Mouse (Mus musculus) layer of hippocampus, adult 11-12 months (tissue): ENCODE data around the gene Lrit2.
A peak's percentile ranks its signal among the peaks of the same experiment; 100 is the strongest.

Experiments used
- DNase-seq: peaks from one replicate; pipeline ENCODE4 v3.0.0; 2022; ENCODE audit warnings: low spot score

Lrit2 gene

DNA sequence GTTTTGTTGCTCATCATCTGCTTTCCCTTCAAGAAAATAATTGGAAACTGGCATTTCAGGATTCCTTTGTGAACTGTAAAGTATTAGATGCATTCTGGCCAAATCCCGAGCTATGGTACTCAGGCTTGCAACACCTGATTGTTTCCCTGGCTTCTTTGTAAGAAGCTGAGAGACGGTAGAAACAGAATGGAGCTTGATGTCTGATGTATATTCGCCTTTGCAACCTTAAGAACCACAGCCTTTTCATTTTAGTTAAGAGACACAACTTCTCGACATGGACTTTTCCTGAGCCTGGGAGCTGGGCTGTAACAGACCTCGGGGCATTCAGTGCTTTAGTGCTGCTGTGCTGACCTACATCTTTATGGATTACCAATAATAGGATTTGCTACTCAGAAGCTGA lies at the start of gene Lrit2:
Gene Lrit2 (plus strand): TSS at position 301 of the 400 bp plus-strand sequence.
- DNase-seq, result no peak

DNA sequence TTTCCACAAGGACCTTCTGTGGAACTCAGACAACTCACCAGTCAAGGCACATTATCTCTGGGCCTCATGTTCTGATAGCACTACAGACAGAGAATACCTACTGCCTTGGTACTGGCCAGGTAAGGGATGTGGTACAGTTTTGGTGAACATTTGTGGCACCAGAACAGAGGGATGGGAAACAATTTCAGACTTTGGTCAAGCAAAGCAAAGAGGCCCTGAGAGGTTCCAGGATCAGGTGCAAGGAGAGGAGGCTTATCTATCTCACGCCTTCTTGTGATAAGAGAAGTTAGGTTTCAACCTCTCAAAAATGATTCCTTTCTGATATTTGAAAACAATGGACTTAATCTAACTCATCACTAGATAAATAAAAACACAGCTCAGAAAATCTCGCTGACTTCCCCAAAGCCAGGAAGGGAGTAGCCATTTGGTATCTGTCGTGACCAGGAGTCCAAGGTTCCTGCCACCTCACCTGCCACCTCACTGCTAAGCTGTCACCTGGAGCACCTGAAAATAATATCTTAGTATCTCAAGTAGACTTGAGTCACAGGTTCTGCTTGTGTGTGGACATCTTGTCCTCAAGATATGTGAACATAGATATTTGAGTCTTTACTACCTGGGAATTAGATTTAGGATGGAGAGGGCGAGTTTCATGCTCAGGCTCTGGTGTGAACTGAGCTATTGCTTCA lies 40.3 kb upstream of the Lrit2 start:
- DNase-seq, result no peak

DNA sequence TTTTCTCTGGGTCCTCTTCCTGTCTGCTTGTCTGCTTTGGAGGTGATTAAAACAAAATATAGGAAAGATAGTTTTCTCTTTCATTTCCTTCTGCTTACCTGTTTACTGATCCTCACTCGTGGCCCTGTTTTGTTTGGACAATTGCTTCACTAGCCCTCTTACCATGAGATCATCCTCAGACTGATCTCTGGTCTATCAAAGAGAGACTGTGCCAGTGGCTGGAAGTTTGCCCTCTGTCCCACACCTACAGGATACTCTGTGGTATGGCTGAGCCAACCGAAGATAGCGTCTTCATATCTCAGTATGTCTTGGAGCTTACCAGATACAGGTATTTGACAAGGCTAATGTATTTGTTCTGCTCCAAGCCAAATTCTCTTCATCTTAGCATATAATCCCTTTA lies 39.8 kb upstream of the Lrit2 start:
- DNase-seq, result no peak

DNA sequence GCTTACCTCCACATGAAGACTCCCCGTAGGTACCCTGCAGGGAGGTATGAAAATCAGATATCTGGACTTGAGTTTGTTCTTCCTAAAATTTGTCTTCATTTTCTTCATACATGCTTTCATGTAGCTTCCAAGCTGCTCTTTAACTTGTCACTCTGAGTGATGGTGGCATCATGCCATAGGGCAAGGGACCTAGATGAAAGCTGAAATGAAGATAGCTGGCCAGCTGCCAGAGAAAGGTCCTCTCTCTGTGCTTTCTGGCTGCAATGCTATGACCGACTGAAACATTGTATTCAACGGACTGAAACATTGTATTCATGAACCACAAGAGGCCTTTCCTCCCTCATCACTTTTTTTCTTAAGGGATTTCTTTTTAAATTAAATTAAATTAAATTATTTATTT lies 39.2 kb upstream of the Lrit2 start:
- no peak for DNase-seq

DNA sequence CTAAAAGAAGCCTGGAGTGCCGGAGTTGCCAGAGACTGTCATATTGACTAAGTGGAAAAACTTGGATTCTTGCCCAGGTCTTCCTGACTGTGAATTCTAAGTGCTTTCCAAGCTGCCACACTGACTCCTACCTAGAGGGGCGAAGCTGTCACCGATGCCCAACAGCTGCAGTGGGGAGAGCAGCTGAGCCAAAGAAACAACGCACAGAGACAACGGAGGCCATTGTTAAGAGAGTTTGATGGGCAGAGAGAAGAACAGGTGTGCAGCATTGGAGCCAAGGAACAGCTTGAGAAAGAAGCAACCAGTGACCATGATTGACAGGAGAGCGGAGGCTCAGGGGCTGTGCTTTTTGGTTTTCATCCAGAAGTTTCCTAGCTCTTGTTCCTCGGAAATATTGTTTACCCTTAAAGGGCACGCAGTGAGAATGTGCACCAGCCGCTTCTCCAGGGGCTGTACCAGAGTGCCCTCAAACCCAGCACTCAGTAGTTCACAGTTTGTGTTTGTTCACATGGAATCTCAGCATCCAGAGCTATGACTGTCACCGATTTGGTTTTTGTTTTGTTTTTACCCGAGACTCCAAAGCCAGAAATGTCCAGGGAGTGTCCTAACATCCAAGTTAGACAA lies 35.1 kb upstream of the Lrit2 start:
- no peak for DNase-seq

DNA sequence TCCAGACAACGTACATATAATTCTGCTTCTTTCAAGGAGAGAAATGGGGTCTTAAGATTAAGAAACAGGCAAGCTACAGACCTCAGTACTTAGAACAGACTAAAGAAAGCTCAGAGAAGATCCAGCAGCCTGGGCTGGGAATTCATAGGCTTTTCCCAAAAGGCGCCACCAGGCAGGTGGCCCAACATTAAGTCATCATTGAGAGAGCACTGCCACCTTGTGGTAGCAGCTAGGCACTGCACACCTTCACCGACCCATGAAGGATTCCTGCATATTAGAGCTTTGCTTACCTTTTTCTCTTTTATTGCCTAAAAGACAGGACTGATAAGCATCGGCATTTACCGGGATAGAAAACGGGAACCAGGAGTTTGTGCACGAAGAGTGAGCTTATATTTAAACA lies 34.5 kb upstream of the Lrit2 start:
- peak; percentile 82 for DNase-seq

DNA sequence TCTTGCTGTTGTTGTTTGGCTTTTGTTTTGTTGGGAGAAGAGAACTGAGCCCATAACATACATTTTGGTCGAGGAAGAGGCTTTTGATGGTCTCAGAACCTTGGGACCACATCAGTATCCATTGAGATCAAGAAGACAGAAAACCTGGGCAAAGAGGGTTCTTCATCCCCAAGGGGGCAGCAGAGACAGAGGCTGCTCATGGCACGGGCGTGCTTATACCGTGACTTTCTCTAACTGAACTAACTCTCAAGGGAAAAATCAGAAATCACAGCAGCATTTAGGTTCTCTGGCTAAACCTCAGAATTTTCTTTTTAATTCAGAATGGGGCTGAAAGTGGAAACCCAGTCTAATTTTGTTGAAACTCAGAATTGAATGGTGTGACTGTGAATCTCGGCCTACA lies 33.3 kb upstream of the Lrit2 start:
- DNase-seq, result no peak

DNA sequence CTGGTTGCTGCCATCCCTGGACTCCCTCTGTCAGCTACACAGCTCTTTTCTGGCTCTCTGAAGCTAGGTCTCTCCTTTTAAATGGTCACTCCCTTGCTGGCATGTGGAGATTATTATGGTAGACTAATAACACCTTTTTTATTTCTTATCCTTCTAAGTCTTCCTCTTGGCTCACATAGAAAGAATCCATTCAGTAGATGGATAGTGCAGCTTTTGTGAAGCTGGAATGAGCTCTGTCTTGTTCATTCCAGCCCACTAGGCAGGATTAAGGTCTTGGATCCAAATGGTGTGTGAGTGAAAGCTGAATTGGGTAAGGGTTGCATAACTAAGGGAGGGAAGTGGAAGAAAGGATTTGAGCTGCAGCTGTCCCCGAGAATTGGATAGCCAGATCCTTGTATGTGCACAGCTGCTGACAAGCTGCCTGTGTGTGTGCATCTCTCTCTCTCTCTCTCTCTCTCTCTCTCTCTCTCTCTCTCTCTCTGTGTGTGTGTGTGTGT lies 18.8 kb upstream of the Lrit2 start, which contains the start of gene Rgr:
Gene Rgr (minus strand): TSS at position 51 of the 497 bp plus-strand sequence.
- DNase-seq, result no peak

DNA sequence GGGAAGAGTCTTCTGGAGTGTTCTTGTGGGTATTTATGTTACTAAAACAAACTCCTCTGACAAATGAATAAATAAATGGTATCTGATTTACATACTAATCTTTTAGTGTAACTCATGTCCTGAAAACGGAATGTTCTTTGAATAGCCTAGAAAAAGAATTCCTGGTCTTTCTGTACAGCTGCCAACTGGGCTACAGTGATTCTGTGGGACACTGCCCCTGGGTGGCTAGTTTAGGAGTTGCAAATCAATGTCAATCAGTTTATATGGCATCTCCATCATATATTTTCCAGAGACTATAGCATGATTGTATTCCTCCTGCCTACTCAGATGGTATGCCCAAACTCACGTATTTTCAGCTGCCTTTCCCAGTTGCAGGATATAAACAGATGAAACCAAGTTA lies 2.9 kb upstream of the Lrit2 start:
- no peak for DNase-seq

DNA sequence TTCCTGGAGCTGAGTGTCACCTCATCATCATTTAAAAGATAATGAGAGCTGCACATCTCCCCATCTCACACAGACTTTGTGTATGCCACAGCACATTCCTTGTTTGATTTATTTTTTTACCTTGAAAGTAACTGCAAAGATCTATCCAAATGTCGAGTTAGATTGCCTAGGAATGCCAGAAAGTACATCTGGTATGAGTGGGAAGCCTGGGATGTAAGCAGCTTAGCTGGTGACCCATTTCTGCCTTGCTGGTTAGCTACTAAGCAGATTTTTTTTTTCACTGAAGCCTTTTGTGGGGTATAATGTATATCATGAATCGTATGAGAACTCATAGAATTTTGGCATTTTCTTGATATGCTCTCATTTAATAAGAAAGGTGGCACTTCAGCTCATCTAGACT lies 1.1 kb upstream of the Lrit2 start:
- DNase-seq, result peak; percentile 5

DNA sequence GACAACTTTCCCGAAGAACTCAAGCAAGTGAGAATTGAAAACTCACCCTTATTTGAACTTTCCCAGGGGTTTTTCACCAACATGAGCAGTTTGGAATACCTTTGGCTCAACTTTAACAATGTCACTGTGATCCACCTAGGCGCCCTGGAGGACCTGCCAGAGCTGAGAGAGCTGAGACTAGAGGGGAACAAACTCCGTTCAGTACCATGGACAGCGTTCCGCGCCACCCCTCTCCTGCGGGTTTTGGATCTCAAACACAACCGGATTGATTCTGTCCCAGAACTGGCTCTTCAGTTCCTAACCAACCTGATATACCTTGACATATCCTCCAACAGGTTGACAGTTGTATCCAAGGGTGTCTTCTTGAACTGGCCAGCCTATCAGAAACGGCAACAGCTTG lies 787 bp downstream of the Lrit2 start:
- no peak for DNase-seq

DNA sequence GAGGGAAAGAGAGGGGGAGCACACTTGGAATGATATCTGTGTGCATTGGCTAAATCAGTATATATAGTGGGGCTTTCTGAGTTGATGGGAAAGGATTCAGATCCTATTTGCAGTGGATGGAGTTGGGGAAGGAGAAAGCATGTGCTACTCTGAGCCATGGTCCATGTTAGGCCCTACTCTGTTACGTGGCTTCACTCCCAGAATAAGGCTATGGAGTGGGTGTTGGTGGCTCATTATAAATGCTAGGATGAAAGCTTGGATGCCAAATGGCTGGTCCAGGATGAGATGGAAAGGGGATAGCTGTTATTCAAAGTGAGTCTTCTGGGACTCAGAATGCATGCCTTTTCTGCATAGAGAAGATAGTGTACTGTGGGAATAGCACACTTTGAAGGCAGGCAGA lies 13.0 kb downstream of the Lrit2 start:
- DNase-seq, result no peak

DNA sequence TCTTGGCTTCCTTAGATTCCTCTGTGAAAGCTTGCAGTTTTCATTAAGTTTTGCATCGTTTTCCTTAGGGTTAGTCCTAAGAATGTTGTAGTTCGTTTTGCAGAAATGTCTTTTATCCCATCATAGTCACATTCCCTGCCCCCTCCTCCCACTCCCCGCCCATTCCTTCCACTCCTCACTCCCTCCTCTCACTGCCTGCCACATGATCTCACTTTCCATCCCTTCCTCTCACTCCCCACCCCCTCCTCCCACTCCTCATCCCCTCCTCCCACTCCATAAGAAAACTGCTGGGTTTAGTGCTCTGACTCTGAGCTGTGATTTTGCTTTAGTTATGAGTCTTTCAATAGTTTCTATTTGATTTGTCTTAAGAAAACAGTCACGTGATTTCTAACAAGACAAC lies 16.0 kb downstream of the Lrit2 start:
- no peak for DNase-seq

DNA sequence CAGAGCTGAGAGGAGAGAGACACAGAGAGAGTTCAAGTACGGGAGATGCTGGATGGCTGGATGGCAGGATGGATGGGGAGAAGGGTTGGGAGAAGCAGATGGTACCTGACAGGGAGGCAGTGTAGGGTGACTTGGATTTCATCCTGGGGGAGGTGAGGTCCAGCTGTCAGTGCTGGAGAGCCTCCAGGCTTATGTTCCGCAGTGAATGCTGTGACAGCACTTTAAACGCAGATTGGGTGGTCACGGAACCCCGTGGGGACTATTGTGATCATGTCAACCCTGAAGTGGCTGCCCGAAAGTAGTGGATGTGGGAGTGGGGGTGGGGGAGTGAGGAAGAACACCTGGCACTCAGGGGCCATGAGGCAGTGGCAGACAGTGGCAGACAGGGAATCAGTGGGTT lies 26.7 kb downstream of the Lrit2 start:
- no peak for DNase-seq

DNA sequence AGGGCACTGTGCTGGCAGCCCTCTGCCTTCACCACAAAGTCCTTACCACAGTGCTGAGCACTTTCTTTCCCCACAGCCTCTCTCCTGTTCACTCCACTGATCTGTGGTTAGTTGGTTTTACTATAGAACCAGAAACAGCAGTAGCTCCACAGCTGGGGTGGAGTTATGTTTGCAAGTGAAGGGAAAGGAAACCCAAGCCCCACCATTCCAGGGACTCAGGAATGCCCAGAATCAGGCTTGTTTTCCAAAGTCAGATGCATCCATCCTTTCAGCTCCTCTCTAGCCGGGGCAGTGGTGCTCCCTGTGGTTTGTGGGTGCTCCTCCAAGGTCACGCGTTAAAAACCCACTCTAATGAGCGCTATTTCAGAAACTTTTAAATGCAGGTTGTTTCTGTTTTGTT lies 27.8 kb downstream of the Lrit2 start:
- DNase-seq, result no peak

DNA sequence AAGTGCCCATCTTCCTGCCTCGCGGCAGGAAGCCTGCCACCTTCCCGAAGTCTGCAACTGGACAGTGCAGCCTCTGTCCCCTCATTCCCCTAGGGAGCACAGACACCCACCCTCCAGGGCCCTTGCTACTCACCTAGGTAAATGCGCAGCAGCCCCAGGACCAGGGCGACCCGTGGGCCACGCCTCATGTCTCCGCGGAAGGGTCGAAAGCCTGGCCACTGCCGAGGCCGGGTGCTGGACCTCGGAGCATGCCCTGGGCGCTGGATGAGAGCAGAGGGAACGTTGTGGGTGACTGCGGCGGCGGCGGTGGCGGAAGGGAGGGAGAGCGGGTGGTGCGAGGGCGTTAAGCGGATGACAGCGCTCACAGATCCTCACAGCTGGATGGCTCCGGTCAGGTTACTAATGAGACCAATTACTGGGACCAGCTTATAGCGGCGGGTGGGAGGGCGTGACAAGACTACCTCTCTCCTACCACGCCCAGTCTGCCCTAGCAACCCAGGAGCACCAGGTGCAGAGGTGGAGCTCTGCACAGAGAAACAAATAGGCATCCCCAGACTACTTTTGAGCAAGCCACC lies 30.3 kb downstream of the Lrit2 start, which contains the start of gene Cdhr1:
Gene Cdhr1 (minus strand): TSS at position 392 of the 575 bp plus-strand sequence.
- DNase-seq, result peak; percentile 18

DNA sequence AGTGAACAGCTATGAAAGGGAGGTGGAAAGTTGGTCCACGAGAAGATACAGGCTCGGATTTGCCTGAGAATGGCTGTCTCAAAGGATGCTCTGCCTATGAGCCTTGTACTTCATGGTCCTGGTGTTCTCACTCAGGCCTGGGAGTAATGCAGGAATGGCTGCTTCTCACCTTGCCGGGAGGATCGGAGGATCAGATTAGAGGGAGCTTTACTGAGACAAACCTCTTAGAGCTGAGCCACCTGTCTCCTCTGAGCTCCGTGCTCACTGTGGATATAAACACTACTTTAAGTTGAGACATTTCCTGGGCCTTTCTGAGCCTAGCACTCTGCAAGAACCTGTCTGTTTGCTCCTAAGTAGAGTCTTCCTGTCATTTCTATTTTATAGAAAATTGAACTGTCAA lies 33.8 kb downstream of the Lrit2 start:
- DNase-seq, result no peak

DNA sequence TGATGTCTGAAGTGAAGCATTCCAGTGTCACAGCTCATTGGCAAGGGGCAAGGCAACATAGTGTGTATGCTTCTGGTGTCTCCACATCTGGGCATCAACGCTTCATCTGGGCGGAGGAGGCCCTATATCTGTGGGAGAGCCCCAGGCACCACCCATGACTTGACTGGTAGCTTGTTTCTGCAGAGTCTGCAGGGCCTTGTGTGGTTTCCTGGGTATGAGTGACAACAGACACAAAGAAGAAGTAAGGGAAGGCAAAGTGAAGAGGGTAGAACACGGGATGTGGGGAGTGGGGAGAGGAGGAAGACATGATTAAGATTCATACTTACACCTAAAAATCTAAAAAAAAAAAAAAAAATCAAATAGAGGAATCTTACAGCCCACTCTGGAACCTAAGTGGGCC lies 34.8 kb downstream of the Lrit2 start:
- no peak for DNase-seq

DNA sequence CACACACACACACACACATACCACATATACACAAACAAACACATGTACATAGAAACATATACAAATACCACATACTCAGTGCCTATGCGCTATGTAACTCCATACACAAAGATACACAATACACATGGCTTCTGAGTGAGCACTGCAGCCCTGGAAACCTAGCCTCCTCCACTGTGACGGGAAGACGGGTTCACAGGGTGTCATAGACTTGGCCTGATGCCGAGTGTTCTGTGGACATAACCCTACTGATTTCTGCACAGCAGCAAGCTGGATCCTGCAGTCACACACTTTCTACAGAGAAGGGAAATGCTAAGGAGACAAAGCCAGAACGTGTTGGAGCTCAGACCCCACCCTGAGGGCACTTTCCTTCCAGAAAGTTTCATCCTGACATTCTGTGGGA lies 37.0 kb downstream of the Lrit2 start:
- no peak for DNase-seq

DNA sequence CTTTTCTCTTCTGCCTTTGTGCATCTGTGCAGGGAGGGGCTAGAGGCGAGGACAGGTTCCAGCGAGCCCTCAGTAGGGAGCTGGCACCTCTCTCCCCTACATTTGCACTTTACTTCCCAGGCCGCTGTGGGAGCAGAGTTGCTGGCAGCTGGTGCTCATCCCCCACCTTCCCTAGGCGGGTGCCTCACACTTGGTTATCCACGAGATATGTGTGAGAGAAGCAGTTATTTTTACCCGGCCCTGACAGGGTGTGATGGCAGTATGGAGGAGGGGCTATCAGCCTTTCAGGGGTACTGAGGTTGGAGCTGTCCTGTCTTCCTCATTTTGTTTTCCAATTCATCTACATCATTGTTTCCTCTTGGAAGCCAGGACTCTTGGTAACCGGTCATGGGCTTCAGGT lies 38.1 kb downstream of the Lrit2 start:
- DNase-seq, result no peak

DNA sequence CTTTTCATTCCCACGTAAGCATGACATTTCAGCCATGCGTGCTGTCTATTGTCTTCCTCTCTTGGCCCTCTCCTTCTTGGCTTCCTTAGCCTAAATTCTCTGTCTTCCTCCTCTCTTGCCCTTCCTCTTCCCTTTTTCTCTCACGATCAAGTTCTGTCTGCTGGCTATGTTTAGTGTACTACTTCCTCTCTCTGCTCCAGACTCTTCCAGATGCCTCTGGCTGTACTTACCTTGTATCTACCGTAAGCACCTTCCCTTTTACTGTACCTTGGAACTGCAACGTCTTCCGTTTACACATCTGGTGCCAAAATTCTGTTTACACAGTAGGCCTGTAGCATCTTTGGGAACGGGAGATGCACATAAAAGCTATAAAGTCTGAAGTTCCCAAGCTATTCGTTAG lies 41.7 kb downstream of the Lrit2 start:
- no peak for DNase-seq

DNA sequence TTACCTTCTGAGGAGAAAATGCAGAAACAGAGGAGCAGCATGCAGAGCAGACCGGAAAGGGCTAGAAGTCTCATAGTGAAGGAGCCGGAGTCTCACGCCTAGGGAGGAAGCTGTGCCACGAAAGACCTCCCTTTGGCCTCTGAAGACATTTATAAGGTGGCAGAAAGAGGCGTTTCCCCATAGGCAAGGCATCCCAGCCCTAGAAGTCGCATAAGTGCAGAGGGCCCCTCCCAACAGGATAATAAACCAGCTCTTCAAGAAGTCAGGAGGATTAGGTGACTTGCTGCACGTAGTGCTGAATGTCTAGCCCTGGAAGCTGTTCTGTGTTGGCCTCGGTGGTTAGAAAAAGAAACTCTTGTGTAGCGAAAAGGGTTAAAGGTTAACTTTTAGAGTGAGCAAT lies 42.2 kb downstream of the Lrit2 start:
- no peak for DNase-seq

DNA sequence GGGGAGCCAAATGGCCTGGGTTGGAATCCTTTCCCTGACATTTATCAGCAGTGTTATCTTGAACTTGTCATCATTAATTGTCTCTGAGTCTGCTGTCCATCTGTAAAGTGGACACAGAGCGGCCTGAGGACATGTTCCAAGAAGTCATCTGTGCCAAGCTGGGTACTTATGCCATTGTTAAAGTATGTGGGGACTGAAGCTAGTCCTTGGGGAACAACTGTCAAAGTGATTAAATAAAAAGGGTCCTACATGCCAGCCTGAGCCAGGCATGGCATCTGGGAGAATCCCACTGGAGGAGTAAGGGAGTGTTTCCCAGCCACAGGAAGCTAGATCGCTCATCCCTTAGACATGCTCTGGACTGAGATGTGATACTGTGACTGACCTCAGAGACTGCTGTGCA lies 42.7 kb downstream of the Lrit2 start:
- DNase-seq, result no peak

DNA sequence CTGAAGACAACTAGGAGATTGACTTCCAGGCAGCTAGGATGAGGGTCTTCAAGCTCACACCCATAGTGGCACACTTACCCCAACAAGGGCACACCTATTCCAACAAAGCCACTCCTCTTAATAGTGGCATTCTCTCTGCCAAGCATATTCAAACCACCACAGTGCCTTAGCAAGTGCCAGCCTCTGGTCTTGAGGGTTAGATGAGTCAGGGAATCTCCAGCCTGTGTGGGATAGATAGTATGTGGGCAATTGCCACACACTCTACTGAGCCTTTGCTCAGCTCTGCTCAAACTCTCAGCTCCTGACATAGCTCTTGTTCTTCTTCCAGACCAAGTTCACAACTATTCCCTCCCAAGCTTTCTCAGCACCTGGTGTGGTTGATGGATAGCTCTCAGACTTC lies 43.6 kb downstream of the Lrit2 start:
- no peak for DNase-seq
